ENCODE assay signal across 16 mouse cellular contexts in the genomic region with DNA sequence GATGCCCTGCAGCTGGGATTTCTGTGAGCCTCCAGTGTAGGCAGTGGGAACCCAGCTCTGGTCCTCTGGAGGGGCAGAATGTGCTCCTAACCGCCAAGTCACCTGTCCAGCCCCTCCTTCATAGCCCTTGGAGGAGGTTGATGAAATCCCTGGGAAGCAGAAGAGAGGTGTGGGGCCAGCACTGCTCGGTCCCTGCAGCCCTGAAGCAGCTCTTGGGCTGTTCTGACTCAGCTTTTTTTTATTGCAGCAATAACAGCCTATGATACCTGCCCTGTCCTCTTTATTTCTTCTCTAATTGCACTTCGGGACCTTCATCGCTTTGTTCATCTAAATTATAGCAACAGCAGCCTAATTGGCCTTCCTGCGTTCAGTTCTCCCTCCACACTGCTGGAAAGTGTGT.
"Had no signal": no experiment of that assay in that cellular context is flagged by ENCODE, and none has a peak within 500 bp of the region (broad histone marks: within the 10 kb centered on the region; RNA-seq: fewer than 3 reads in every experiment).

No protein-coding gene starts in this region.

- H3K4me3 ChIP-seq: layer of hippocampus, adult 2 months; limb, embryonic 13.5 days; megakaryocyte, embryonic 14.5 days; midbrain, embryonic 15.5 days; stomach, embryonic 15.5 days had no signal

- H3K27ac ChIP-seq: kidney, postnatal 0 days; layer of hippocampus, adult 2 months; limb, embryonic 13.5 days; liver, embryonic 14.5 days; midbrain, embryonic 15.5 days; stomach, embryonic 15.5 days had no signal

- ATAC-seq: lung, postnatal 0 days; midbrain, embryonic 15.5 days had no signal

- H3K9me3 ChIP-seq: limb, embryonic 13.5 days; megakaryocyte, embryonic 14.5 days; midbrain, embryonic 15.5 days; stomach, embryonic 15.5 days had no signal

- H3K4me1 ChIP-seq: stomach, embryonic 15.5 days had no signal

- H3K36me3 ChIP-seq: limb, embryonic 13.5 days; midbrain, embryonic 15.5 days; stomach, embryonic 15.5 days had no signal

- H3K4me2 ChIP-seq: limb, embryonic 13.5 days; midbrain, embryonic 11.5 days; midbrain, embryonic 15.5 days; stomach, embryonic 15.5 days had no signal

- DNase-seq: kidney, adult 2 months; kidney, postnatal 36 days; lung, adult 18-20 months; lung, postnatal 4 days; right cerebral cortex, postnatal 14 days; thymus, adult 2 months; thymus, postnatal 25 days had no signal

- H3K9ac ChIP-seq: limb, embryonic 13.5 days; liver, embryonic 14.5 days; midbrain, embryonic 15.5 days; stomach, embryonic 15.5 days had no signal

- H3K27me3 ChIP-seq: limb, embryonic 13.5 days; megakaryocyte, embryonic 14.5 days; midbrain, embryonic 15.5 days; stomach, embryonic 15.5 days had no signal
